Mouse (Mus musculus) spleen, adult 2 months (tissue): ENCODE data around the gene Ninj2. TPM values are rescaled to one million over a fixed set of nuclear protein-coding genes. Genes with fewer than 3 reads are reported as not detected.

Experiments
- DNase-seq, 2 experiments: peaks; one replicate each; pipeline versions ENCODE4 v3.0.0 to v3.0.0-alpha.2; 2012 to 2021; ENCODE audit warnings: low spot score in 2 of 2, low read depth in 1 of 2
- H3K27ac ChIP-seq: fragments of 200-500 bp; 2 replicates; pipeline ENCODE4 v1.5.1; 2012; ENCODE audit warnings: low read length, inconsistent platforms; ENCODE audit not compliant: insufficient read depth
- H3K27me3 ChIP-seq: fragments of 200-500 bp; 2 replicates; pipeline ENCODE4 v1.6.1; 2012; ENCODE audit warnings: mild to moderate bottlenecking, moderate library complexity, low read length, inconsistent platforms; ENCODE audit not compliant: control insufficient read depth, insufficient read depth
- H3K36me3 ChIP-seq: fragments of 200-500 bp; 2 replicates; pipeline ENCODE4 v1.6.1; 2012; ENCODE audit warnings: mild to moderate bottlenecking, low read length, inconsistent platforms; ENCODE audit not compliant: control insufficient read depth, insufficient read depth
- H3K4me1 ChIP-seq: fragments of 200-500 bp; 2 replicates; pipeline ENCODE4 v1.6.1; 2011; ENCODE audit warnings: inconsistent platforms; ENCODE audit not compliant: control insufficient read depth, insufficient read depth, insufficient read length
- H3K4me3 ChIP-seq: fragments of 200-500 bp; 2 replicates; pipeline ENCODE4 v1.5.1; 2011; ENCODE audit warnings: mild to moderate bottlenecking, inconsistent platforms; ENCODE audit not compliant: insufficient read depth, insufficient read length; ENCODE audit errors: extremely low read depth
- CTCF ChIP-seq: fragments of 200-500 bp; IDR thresholded peaks from 2 replicates; pipeline ENCODE4 v1.5.1; 2011; ENCODE audit warnings: mild to moderate bottlenecking, inconsistent platforms; ENCODE audit not compliant: insufficient read depth, insufficient read length, insufficient replicate concordance; ENCODE audit errors: extremely low read depth
- POLR2A ChIP-seq: fragments of 200-500 bp; IDR thresholded peaks from 2 replicates; pipeline ENCODE4 v1.6.1; 2011; ENCODE audit warnings: low read depth, low read length, inconsistent platforms
- WGBS: fragments of 180-500 bp; shearing (Covaris S2); methylation state at CpG from one replicate; pipeline ENCODE4 v1.1.7; 2018; 5-methylcytosine and 5-hydroxymethylcytosine counted together
- polyA plus RNA-seq: library from polyadenylated mRNA; depleted of rRNA; stranded (reverse); fragments of >200 nt; gene quantifications from 2 replicates; pipeline ENCODE4 v1.2.3, GENCODE M21; 2012

Gene Ninj2
- polyA plus RNA-seq, 1 experiment = 0.19 TPM

GRCm38 (mm10) chr6:120185012-120185730 is 92.0 kb downstream of the Ninj2 start:
- no peak overlapping the region for H3K4me3 ChIP-seq
- DNase-seq = no peak
- no peaks in the 10 kb centered on the region for H3K27me3 ChIP-seq
- H3K4me1 ChIP-seq = peaks cover 17% of the 10 kb centered on the region; the same call in 1 of the 2 replicates
- H3K36me3 ChIP-seq = no peaks in the 10 kb centered on the region
- TF ChIP-seq CTCF (no peak), POLR2A (no peak)
- H3K27ac ChIP-seq = no peak overlapping the region
- WGBS = 85% methylated on average over 12 of the region's 12 CpGs

- Histone ChIP-seq H3K36me3 (no peaks in the 10 kb centered on the region), H3K27ac (no peak overlapping the region), H3K27me3 (no peaks in the 10 kb centered on the region), H3K4me1 (peaks cover 14% of the 10 kb centered on the region; the same call in 1 of the 2 replicates), H3K4me3 (no peak overlapping the region)
- TF ChIP-seq CTCF (no peak), POLR2A (no peak)
- WGBS = 67% methylated on average over 7 of the region's 7 CpGs
- DNase-seq = no peak
Measured at GRCm38 (mm10) chr6:120185756-120186155, 92.6 kb downstream of the Ninj2 start.

- Histone ChIP-seq H3K4me3 (no peak overlapping the region), H3K27me3 (no peaks in the 10 kb centered on the region), H3K36me3 (no peaks in the 10 kb centered on the region), H3K4me1 (peaks cover 14% of the 10 kb centered on the region; the same call in 1 of the 2 replicates), H3K27ac (no peak overlapping the region)
- 63% methylated on average over 3 of the region's 3 CpGs for WGBS
- DNase-seq = no peak
- TF ChIP-seq POLR2A (no peak), CTCF (no peak)
Measured at GRCm38 (mm10) chr6:120186594-120186993, 93.4 kb downstream of the Ninj2 start.

GRCm38 (mm10) chr6:120187587-120188176 is 94.5 kb downstream of the Ninj2 start:
- peak; percentile 73 to 86 for DNase-seq

GRCm38 (mm10) chr6:120188376-120189235 is 95.5 kb downstream of the Ninj2 start:
- H3K27ac ChIP-seq = peak overlapping the region; percentile 83
- H3K4me3 ChIP-seq = peak overlapping the region; percentile 63; the same call in 1 of the 2 replicates

More at GRCm38 (mm10) chr6:120187587-120188176, 94.5 kb downstream of the Ninj2 start:
- H3K27ac ChIP-seq = peak overlapping the region; percentile 83
- peaks cover 14% of the 10 kb centered on the region; the same call in 1 of the 2 replicates for H3K4me1 ChIP-seq
- H3K27me3 ChIP-seq = no peaks in the 10 kb centered on the region
- WGBS = 6% methylated on average over 18 of the region's 18 CpGs
- H3K4me3 ChIP-seq = peak overlapping the region; percentile 63
- no peaks in the 10 kb centered on the region for H3K36me3 ChIP-seq
- TF ChIP-seq POLR2A (peak; percentile 37; the same call in 1 of the 2 replicates), CTCF (no peak)

GRCm38 (mm10) chr6:120189287-120189686 is 96.1 kb downstream of the Ninj2 start:
- no peak for DNase-seq
- no peak overlapping the region for H3K4me3 ChIP-seq
- peaks cover 17% of the 10 kb centered on the region; the same call in 1 of the 2 replicates for H3K4me1 ChIP-seq
- H3K36me3 ChIP-seq = no peaks in the 10 kb centered on the region
- H3K27me3 ChIP-seq = no peaks in the 10 kb centered on the region
- WGBS = 83% methylated on average over 5 of the region's 5 CpGs
- no peak for TF ChIP-seq POLR2A
- no peak overlapping the region for H3K27ac ChIP-seq

More at GRCm38 (mm10) chr6:120188376-120189235, 95.5 kb downstream of the Ninj2 start:
- DNase-seq = peak; percentile 56
- peaks cover 17% of the 10 kb centered on the region; the same call in 1 of the 2 replicates for H3K4me1 ChIP-seq
- WGBS = 31% methylated on average over 24 of the region's 24 CpGs
- TF ChIP-seq CTCF = no peak
- 0 out of 2 replicates have a peak, but pooled peaks have one; percentile 7 for TF ChIP-seq POLR2A
- H3K27me3 ChIP-seq = no peaks in the 10 kb centered on the region
- H3K36me3 ChIP-seq = no peaks in the 10 kb centered on the region
